Mouse (Mus musculus): ENCODE measurements at regions not wholly inside any gene's neighbourhood (a gene's known extent, or its start where the extent isn't known, plus 50 kb on each side); places are given as distances from the start of the nearest gene placed in this dataset.

DNA sequence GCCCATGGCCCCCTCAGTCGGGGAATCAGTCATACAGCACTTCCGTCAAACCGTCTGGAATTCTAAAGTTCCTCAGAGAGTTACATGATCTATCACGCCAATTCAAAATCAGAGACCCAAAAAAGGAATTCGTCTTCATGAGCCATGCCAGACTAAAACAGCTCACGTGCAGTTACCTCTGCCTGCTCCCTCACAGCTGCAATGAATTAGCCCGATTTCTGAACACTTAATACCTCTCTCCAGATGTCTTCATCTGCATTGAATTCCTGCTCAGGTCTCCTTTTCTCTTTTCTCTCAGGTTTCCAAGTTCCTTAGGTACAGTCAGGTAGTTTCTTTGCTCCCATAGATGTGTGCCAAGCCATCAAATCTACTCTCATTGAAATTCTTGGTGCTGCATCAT lies 192.4 kb upstream of the Lrig3 start:
- TF ChIP-seq CTCF (IDR thresholded peaks at IDR 0.05; ENCODE audit: low read depth, low read length) (no peak), POLR2AphosphoS5 (IDR thresholded peaks at IDR 0.05; ENCODE audit: insufficient replicate concordance, low read depth, low read length) (no peak), TAL1 (conservative IDR thresholded peaks at IDR 0.05; ENCODE audit: low read depth, low read length) (no peak)
